Mouse (Mus musculus): ENCODE data around the gene Eng.
A peak's percentile ranks its signal among the peaks of the same experiment; 100 is the strongest.

Eng gene

DNA sequence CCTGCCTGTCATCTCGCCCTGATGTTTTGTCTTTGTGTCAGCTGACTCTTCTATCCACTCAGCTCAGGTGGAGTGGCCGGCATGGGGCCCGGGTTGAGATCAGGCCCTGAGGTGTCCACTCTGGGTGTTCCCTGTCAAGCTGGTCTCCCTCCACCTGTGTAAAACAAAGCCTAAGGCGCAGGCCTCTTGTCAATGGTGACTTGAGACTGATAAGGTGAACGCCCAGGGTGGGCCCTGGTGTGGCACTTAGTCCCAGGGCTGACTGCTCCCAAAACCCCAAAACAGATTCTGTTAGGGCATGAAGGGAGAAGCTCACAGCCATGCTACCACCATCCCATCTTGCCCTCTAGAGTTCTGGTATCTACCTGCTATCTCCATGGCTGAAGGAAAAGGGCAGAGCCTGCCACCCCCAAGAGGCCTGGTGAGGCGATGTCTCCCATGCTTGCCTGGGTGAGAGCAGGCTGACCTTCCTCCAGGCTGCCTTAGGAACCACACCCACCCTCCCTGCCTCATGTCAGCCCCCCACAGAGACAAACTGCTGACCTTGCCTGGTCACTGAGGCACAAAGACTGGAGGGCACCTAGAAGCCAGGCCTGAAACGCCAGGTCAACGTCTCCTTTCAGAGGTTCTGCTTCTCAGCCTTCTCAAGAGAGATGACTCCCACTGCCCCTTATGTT, 1.5 kb upstream of the Eng start:
- DNase-seq (ENCODE audit: low spot score) = no peak

GRCm38 (mm10) chr2:32645647-32646046, 748 bp upstream of the Eng start:
- no peak for DNase-seq (ENCODE audit: low spot score)

DNA sequence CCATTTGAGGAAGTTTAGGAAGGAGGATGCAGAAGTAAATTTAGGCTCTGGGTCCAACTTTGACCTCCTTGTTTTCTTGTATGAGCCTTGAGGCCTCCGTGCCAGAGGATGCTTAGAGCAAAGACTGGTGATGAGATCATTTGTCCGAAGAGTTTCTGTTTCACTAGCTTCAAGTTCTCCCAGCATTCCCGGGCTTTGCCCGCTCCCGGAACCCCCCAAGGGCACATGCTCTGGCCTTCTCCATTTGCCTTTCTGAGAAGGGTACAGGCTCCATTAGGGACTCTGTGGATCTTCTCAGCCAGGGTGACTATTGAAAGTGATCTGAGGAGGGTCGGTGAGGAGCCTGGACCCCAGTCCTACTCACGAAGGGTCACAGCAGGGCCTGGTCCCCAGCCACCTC, 971 bp downstream of the Eng start:
- no peak for DNase-seq (ENCODE audit: low spot score)

GRCm38 (mm10) chr2:32653764-32654163, 7.4 kb downstream of the Eng start:
- no peak for DNase-seq (ENCODE audit: low spot score)

- DNase-seq (ENCODE audit: low spot score) = no peak
Observed at GRCm38 (mm10) chr2:32654743-32655393, 8.5 kb downstream of the Eng start.

DNA sequence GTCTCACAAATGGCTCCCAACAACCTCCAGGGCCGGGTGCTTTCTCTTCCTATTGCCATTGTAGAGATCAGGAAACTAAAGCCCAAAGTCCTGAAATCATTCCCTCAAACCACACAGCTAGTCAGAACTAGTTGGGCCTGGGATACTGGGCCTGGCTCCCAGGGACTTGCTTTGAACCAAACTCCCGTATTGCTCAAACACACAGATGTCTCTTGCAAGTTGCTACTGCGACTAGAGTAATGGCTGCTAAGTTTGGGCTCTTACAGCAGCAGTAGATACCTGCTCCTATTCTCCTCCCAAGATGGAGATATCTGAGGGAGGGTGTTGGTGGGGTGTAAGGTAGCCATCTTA, 9.0 kb downstream of the Eng start:
- DNase-seq (ENCODE audit: low spot score) = no peak

DNA sequence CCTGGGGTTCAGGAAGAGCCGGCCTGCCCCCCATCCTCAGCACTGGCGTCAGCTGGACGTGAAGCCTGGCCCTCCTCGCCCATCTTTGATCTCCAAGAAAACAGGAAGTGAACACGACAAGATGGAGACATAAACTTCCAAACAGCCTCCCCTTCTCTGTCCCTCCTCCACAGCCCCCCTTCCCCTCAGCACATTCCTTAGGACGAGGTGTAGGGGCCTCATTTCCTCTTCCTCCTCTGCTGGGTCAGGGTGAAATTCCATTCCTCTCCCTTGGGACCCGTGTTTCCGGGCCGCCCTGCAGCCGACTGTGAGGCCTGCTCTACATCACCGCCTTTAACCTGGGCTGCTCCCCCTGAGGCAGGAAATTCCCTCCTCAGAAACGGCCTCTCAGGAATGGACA, 9.4 kb downstream of the Eng start:
- peak; percentile 54 for DNase-seq (ENCODE audit: low spot score)

DNA sequence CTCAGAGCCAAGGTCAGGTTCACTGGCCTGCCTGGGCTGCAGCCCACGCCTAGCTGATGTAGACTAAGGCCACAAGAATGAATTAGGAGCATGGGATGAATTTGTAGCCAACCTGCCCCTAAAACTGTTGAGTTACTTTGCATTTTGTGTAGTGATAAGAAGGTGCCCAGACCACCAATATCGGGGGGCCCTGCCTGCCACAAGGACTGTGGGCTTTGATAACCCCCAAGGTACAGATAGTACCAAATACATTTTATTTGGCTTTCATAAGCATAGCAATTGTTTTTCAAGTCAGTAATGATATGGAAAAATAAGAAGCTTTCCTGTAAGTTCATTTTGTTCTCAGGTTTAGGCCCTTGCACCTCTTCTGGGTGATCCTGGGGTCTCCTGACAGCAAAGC, 12.5 kb downstream of the Eng start:
- no peak for DNase-seq (ENCODE audit: low spot score)

GRCm38 (mm10) chr2:32661509-32662107, 15.2 kb downstream of the Eng start:
- peak; percentile 66 for DNase-seq (ENCODE audit: low spot score)

- no peak for DNase-seq (ENCODE audit: low spot score)
Observed at GRCm38 (mm10) chr2:32662291-32662690, 15.9 kb downstream of the Eng start.

DNA sequence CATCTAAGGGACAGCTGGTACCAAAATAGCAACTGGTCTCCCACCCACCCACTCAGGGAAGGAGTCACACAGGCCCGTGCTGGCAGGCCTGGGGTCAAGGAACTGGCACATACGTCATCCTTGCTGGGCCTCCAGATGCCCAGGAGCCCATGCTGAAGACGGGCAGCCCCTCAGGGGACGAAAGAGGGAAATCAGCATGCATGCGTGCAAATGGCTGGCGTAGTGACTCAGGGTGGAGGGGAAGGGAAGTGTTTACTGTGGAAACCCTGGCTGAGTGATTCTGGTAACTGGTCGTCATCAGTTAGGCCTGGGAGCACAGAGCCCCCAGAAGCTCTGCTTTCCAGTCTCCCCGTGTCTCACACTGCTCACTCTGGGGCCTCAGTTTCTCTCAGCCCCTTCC, 18.9 kb downstream of the Eng start:
- no peak for DNase-seq (ENCODE audit: low spot score)

DNA sequence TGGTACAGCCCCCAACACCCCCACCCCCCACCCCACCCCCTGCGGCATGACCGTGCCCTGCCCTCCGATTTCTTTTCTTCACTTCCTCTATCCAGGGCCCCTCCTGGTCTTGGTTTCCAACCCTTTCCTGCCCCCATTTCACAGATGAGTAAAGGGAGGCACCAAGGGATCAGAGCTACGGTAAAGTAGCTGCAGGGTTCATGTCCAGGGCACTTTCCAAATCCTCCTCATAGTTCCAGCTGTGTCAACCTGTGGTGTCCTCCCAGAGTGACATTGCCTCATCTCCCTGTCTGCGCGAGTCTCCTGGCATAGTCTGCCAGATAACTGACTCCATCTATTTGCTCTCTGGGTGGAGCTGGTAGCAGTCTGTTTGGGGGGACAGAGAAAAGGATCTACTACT, 19.5 kb downstream of the Eng start:
- DNase-seq (ENCODE audit: low spot score) = no peak

DNA sequence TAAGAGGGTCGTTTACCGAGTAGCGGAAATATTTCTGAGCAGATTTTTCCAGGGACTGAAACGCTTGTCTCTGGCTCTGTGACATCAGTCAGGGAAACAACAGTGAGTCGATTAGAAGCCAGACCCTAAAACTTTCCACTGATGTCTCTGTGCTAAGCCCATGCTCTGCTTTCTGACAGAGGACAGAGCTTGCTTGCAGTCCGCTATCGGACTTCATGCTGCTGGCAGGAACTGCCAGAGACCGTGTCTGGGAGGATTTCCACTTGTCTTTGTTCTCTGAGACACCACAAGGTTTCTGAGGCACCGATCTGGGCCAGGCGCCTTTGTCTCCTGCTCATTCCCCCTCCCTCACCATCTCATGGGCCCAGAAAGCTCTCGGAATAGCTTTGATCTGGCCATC, 21.4 kb downstream of the Eng start:
- no peak for DNase-seq (ENCODE audit: low spot score)

DNA sequence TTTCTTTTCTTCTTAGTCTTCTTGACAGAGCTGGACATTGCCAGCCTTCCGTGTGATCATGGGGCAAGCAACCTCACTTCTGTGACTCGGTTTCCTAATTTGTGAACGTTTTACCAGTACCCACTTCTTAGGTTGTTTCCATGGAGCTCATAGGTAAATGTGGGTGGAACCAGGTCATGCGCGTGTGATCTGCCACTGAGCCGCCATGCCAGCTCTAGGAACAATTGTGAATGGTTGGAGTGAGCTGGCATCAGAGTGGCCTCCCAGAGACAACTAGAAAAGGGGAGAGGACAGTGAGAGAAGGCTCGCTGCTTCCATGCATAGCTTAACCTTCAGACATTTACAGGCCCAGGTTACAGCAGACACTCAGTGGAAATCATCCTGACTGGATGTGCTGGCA, 21.8 kb downstream of the Eng start:
- no peak for DNase-seq (ENCODE audit: low spot score)

- DNase-seq (ENCODE audit: low spot score) = no peak
Observed at GRCm38 (mm10) chr2:32669876-32670275, 23.5 kb downstream of the Eng start.

DNA sequence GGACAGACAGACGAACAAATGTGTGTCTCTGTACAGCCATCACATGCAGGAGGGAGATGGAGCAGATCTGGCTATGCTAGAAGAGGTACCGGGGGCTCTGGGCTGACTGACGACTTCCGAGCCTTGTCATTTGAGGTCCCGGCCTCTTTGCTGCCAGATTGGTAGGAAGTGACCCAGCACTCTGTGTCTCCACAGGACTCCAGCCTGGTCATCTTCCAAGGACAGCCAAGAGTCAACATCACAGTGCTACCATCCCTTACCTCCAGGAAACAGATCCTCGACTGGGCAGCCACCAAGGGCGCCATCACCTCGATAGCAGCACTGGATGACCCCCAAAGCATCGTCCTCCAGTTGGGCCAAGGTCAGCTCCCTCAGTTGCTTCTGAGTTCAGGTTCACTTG, 24.8 kb downstream of the Eng start:
- DNase-seq (ENCODE audit: low spot score) = no peak

- no peak for DNase-seq (ENCODE audit: low spot score)
Observed at GRCm38 (mm10) chr2:32671907-32672595, 25.7 kb downstream of the Eng start.

DNA sequence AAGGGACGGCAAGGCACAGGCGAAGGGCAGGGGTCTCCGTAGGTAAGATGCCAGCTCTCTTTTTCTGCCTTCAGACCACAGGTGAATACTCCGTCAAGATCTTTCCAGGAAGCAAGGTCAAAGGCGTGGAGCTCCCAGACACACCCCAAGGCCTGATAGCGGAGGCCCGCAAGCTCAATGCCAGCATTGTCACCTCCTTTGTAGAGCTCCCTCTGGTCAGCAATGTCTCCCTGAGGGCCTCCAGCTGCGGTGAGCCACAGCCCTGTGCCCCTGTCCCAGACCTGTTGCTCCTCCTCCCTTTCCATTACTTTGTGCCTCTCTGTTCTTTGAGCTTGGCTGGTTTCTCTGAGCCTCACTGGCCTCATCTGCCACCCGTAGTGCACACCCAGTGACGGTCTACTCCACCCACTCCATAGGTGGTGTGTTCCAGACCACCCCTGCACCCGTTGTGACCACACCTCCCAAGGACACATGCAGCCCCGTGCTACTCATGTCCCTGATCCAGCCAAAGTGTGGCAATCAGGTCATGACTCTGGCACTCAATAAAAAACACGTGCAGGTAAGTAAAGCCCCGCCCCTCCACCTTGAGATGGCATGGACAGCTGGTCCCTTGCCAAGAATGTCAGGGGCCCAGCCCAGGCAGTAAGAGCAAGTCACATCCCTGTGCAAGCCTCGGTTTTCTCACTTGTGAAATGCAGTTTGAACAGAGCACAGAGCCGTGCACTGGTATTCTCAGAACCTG, 27.0 kb downstream of the Eng start:
- no peak for DNase-seq (ENCODE audit: low spot score)

- DNase-seq (ENCODE audit: low spot score) = no peak
Observed at GRCm38 (mm10) chr2:32676821-32677220, 30.4 kb downstream of the Eng start.

DNA sequence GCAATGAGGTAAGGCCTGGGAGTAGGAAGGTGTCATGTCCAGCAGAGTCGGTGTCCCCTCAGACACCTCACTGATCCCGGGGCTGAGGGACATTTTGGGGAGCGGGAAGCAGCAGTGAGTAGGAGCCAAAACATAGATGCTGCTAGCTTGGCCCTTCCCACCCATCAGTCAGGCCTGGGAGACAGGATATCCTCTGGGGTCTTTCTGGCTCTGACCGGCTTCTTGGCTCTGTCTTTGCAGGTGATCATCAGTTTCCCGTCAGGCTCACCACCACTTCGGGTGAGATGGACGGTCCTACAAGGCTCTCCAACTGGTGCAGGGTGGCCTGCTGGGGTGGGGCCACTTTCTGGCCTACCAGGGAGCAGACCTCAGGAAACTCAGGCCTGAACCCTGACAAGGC, 31.3 kb downstream of the Eng start:
- DNase-seq (ENCODE audit: low spot score) = no peak

DNA sequence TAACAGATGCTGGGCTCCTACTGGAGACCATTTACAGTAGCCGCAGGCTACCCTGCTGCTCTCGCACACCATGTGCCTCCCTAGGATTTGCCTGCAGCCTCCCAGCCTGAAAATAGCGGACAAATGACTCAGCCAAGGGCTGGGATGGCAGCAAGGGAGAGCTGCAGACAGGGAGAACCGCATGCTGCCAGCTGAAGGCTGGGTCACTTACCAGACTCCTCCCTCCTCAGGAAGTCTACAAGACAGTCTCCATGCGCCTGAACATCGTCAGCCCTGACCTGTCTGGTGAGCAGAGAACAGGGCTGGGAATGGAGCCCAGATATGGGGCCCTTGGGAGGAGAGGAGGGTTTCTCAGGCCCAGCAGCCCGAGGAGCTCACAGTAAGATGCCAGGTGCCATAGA, 33.7 kb downstream of the Eng start:
- no peak for DNase-seq (ENCODE audit: low spot score)

- no peak for DNase-seq (ENCODE audit: low spot score)
Observed at GRCm38 (mm10) chr2:32680961-32681650, 34.7 kb downstream of the Eng start.

All from yolk sac, embryonic 10.5 days (tissue).